Mouse (Mus musculus) lung, postnatal 4 days (tissue): Measurements from ENCODE around the gene Gm14190.
"Not testable (repeated sequence)": the region's sequence is repeated elsewhere in the genome, so short reads cannot be mapped to it uniquely, and the experiment has no call there.

Source experiments
- DNase-seq, 2 experiments: peaks; one replicate each; pipeline ENCODE4 v3.0.0; 2021

Gm14190 gene

GRCm38 (mm10) chr11:99690463-99690862, at the start of gene Gm14190:
Gm14190 (minus strand) TSS chr11:99690740.
- no peak for DNase-seq

- no peak for DNase-seq
Measured at GRCm38 (mm10) chr11:99734190-99734589, 43.6 kb upstream of the Gm14190 start, which contains the start of gene Gm14180. Gm14180 (minus strand) TSS chr11:99734290.

DNA sequence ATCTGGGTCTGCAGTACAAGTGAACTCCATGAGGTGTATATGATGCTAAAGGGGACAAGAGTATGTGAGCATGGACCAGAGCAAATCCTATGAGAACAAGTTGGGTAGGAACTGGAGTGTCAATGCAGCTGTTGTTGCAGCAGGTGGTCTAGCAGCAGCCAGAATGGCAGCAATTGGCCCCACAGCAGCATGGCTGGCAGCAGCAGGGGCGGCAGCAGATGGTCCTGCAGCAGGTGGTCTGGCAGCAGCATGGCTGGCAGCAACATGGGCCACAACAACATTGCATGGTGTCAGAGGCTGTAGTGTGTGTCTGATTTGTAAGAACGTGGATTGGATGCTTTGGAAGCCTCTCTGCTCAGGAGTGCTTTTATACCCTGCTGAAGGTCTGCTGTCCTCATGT, 33.5 kb upstream of the Gm14190 start:
- DNase-seq: no peak

DNA sequence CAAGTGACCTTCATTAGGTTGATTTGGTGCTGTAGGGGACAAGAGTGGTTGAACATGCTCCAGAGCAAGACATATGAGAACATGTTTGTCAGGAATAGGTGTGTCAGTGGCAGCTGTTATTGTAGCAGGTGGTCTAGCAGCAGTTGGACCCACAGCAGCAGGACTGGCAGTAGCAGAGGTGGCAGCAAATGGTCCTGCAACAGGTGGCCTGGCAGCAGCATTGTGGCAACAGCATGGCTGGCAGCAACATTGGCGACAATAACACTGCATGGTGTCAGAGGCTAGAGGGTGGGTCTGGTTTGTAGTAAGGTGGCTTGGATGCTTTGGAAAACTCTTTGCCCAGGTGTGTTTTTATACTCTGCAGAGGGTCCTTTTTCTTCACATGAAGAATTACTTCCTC, 28.2 kb upstream of the Gm14190 start:
- no peak for DNase-seq

GRCm38 (mm10) chr11:99685235-99685634, 5.3 kb downstream of the Gm14190 start:
- not testable (repeated sequence) for DNase-seq

GRCm38 (mm10) chr11:99683481-99683880, 7.1 kb downstream of the Gm14190 start:
- DNase-seq: no peak

DNA sequence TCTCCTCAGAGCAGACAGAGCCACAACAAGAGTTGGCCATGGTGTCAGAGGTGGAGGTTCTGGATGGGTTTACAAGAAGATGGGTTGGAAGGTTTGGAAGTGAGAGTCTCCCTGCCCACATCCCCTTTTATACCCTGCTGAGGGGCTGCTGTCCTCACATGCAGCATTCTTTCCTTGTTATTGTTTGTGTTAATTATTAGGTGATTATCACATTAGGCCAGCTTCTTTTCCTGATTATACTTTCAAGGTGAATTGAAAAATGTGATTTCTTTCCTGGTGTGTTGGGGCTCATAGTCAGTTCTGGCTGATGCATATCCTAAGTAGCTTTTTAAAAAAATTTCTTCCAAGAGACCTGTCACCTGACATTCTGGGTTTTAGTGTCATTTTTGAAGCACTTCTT, 24.7 kb downstream of the Gm14190 start, which contains the start of gene Krtap4-6:
Gene Krtap4-6, minus strand, starts transcription at position 101 of the 400 bp plus-strand sequence.
- DNase-seq: no peak

DNA sequence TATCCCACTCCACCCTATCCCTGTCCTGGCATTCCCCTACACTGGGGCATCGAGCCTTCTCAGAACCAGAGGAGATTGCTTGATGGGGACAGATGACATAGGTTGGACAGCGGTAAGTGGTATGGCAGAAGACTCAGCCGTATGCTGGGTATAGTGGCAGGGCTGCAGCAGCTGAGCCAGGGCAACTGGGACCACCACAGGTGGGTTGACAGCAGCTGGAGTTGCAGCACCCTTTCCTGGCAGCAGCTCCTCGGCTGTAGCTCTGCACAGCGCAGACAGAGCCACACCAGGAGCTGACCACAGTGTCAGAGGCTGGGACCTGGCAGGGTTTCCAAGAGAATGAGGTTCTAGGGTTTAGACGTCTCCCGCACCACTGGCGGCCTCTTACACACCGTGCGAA, 27.7 kb downstream of the Gm14190 start:
- DNase-seq: no peak

GRCm38 (mm10) chr11:99659256-99659655, 31.3 kb downstream of the Gm14190 start:
- no peak for DNase-seq

GRCm38 (mm10) chr11:99658467-99659010, 32.0 kb downstream of the Gm14190 start, which contains the start of gene Gm11563:
Gm11563 (minus strand) TSS chr11:99658960.
- DNase-seq: not testable (repeated sequence)

DNA sequence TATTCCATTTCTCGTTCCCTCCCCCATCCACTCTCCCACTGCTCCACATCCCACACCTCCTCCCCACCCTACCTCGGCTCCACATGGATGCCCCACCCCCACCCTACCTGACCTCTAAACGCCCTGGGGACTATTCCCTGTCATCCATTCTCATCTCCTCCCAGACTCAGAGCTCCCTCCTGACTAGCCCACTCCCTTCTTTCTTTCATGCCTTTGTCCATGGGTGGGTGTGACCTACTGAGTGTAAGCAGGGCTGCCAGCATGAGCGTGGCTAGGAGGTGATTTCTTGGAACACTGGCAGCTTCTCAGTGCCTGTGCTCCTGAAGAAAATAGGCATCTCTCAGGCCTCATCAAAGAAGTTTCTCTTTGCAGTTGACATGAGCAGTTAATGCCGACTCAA, 33.5 kb downstream of the Gm14190 start:
- DNase-seq: no peak

GRCm38 (mm10) chr11:99650136-99650535, 40.4 kb downstream of the Gm14190 start, which contains the start of gene Gm11555:
Gm11555 (minus strand) TSS chr11:99650236.
- no peak for DNase-seq

- no peak for DNase-seq
Measured at GRCm38 (mm10) chr11:99646444-99646843, 44.1 kb downstream of the Gm14190 start.

DNA sequence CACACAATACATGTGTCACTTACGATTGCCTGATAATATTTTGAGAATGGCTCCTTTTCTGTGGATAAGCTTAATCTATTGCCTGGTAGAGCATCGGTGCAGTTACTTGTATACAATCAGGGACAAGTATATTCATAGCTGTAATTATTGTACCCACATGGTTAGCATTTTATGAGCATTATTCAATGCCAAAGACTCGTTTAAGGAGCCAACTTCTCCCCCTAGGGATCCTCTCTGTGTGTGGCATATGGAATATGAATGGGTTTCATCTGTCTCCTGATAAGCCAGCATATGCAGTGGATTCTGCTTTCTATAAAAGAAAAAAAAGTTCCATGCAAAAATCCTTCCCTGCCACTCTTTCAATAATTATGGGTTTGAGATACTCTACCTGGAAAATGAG, 46.2 kb downstream of the Gm14190 start:
- DNase-seq: no peak

DNA sequence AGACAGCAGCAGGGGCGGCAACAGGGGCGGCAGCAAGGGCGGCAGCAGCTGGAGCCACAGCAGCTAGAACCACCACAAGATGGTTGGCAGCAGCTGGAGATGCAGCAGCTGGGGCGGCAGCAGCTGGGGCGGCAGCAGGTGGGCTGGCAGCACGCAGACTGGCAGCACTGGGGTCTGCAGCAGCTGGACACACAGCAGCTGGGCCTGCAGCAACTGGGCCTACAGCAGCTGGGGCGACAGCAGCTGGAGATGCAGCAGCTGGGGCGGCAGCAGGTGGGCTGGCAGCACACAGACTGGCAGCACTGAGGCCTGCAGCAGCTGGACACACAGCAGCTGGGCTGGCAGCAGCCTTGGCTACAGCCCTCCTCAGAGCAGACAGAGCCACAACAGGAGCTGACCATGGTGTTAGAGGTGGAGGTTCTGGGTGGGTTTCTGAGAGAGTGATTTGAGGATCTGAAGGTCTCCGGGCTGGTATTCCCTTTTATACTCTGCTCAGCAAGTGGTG, 46.9 kb downstream of the Gm14190 start, which contains the start of gene Krtap4-7:
Gene Krtap4-7, minus strand, starts transcription at position 455 of the 505 bp plus-strand sequence.
- not testable (repeated sequence) for DNase-seq

DNA sequence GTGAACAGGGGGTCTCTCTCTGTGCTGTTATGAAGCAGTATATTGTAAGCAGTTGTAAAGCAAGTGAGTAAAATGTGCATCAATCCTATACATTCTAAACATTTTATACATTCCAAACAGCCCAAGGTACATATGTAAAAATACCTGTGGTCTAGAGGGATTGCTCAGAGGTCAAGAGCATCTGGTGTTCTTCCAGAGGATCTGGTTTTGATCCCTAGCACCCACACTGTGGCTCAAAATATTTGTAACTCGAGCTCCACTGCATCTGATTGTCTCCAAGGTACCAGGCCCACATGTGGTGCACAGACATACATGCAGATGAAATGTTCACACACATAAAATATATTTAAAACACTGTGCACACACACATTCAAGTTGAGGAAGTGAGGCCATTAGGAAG, 49.6 kb downstream of the Gm14190 start:
- no peak for DNase-seq
